28 mouse cellular contexts compared by ENCODE assay signal in the genomic region with DNA sequence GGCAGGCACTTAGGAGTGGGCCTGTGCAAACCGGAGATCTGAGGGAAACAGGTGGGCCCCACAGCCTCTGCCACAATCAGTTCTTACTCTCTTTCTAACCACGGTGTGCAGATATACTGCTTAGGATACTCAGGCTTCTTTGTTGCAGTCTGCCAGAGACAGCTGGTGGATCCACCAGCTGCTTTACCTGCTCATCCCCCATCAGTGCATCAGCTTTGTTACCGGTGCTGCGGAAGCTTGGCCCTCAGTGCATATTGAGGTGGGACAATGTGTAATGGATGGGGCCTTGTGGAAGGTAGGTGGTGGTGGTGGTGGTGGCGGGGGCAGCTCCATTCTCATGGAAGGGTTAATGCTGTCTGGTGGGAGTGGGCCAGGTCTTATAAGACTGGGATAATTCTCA. TPM values are rescaled to one million over a fixed set of nuclear protein-coding genes. Genes with fewer than 3 reads are reported as not detected.
"Had no signal": no experiment of that assay in that cellular context is flagged by ENCODE, and none has a peak within 500 bp of the region (broad histone marks: within the 10 kb centered on the region; RNA-seq: fewer than 3 reads in every experiment).

No protein-coding gene starts in this region.

- H3K4me3 ChIP-seq: embryonic facial prominence, embryonic 10.5 days; embryonic facial prominence, embryonic 12.5 days; embryonic facial prominence, embryonic 13.5 days; embryonic facial prominence, embryonic 15.5 days; erythroblast, embryonic 14.5 days; forebrain, embryonic 10.5 days; forebrain, embryonic 12.5 days; forebrain, embryonic 13.5 days; forebrain, embryonic 15.5 days; gastrocnemius, adult 2 months; heart, adult 2 months; heart, embryonic 12.5 days had no signal

- H3K9me3 ChIP-seq: embryonic facial prominence, embryonic 10.5 days; embryonic facial prominence, embryonic 12.5 days; embryonic facial prominence, embryonic 13.5 days; embryonic facial prominence, embryonic 15.5 days; forebrain, embryonic 10.5 days; forebrain, embryonic 12.5 days; forebrain, embryonic 13.5 days; forebrain, embryonic 15.5 days; heart, embryonic 12.5 days had no signal

- H3K36me3 ChIP-seq: embryonic facial prominence, embryonic 10.5 days; embryonic facial prominence, embryonic 12.5 days; embryonic facial prominence, embryonic 13.5 days; embryonic facial prominence, embryonic 15.5 days; forebrain, embryonic 10.5 days; forebrain, embryonic 12.5 days; forebrain, embryonic 15.5 days; heart, embryonic 12.5 days had no signal

- DNase-seq: cerebellum, adult 2 months; cerebellum, adult 8-10 months; cerebellum, adult 9-10 months; cerebellum, adult 9-11 months; cerebellum, postnatal 14 days; cerebellum, postnatal 25 days; cerebellum, postnatal 36 days; embryo, embryonic 11 days; forebrain, postnatal 0 days; gastrocnemius, adult 2 months; gastrocnemius, postnatal 10 days; gastrocnemius, postnatal 14 days; gastrocnemius, postnatal 25 days; gastrocnemius, postnatal 36 days; heart, adult 18-20 months; heart, adult 2 months had no signal

- H3K27ac ChIP-seq: embryonic facial prominence, embryonic 10.5 days; embryonic facial prominence, embryonic 12.5 days; embryonic facial prominence, embryonic 13.5 days; embryonic facial prominence, embryonic 15.5 days; forebrain, embryonic 10.5 days; forebrain, embryonic 12.5 days; forebrain, embryonic 13.5 days; forebrain, embryonic 15.5 days; gastrocnemius, adult 2 months; heart, adult 2 months had no signal

- H3K4me2 ChIP-seq: embryonic facial prominence, embryonic 12.5 days; embryonic facial prominence, embryonic 13.5 days; embryonic facial prominence, embryonic 15.5 days; forebrain, embryonic 12.5 days; forebrain, embryonic 13.5 days; forebrain, embryonic 15.5 days; heart, embryonic 11.5 days; heart, embryonic 12.5 days had no signal

- ATAC-seq: forebrain, embryonic 13.5 days; forebrain, embryonic 14.5 days; forebrain, embryonic 15.5 days; forebrain, postnatal 0 days had no signal

- H3K9ac ChIP-seq: embryonic facial prominence, embryonic 12.5 days; embryonic facial prominence, embryonic 13.5 days; embryonic facial prominence, embryonic 15.5 days; forebrain, embryonic 12.5 days; forebrain, embryonic 13.5 days; forebrain, embryonic 15.5 days; forebrain, postnatal 0 days; heart, embryonic 12.5 days had no signal

RNA-seq across cellular contexts. Expression of a gene that starts 13.0 kb away (rescaled TPM):
- polyA plus RNA-seq: embryonic facial prominence, embryonic 10.5 days; erythroblast, embryonic 14.5 days; forebrain, embryonic 12.5 days; forebrain, embryonic 13.5 days; forebrain, embryonic 14.5 days had no signal
